Mouse (Mus musculus) retina, postnatal 1 day (tissue): ENCODE measurements around the gene Mapk11.
A peak's percentile ranks its signal among the peaks of the same experiment; 100 is the strongest.

ENCODE experiments used
- DNase-seq: peaks from one replicate; pipeline ENCODE4 v3.0.0-alpha.2; 2012

The Mapk11 gene

GRCm38 (mm10) chr15:89140048-89140658 is 9.3 kb downstream of the Mapk11 start:
- DNase-seq: peak; percentile 47

- DNase-seq: no peak
These were observed 10.9 kb downstream of the Mapk11 start for GRCm38 (mm10) chr15:89138531-89138930.

- DNase-seq: no peak
These were observed 11.4 kb downstream of the Mapk11 start for GRCm38 (mm10) chr15:89138046-89138405.

DNA sequence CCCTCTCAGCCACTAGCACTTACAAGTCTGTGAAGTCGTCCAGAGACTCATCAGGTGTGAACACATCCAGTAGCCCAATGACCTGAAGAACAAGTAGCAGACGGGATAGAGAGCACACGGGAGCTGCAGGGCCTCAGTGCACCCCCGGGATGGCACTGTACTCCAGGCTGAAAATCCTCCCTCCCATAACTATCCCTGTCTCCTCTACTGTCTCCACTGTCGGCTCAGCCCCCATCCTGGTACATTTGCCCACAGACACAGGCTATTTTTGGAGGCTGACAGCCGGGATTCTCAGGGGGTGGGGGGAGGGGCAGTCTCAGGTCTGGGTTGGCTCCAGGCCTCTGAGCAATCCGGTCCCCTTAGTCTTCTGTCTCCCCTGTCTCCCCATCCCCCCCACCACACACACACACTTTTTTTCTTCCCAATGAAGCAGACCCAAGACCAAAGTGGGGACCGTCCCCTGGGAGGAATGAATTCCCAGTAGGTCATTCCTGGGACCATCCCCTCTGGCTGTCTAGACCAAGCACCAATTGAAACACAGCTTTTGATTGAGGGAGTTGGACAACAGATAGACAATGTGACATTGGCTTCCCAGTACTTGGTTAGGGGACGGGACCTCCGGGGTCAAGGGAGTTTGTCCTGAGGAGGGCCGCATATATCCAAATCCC is 11.9 kb downstream of the Mapk11 start:
- DNase-seq: no peak

DNA sequence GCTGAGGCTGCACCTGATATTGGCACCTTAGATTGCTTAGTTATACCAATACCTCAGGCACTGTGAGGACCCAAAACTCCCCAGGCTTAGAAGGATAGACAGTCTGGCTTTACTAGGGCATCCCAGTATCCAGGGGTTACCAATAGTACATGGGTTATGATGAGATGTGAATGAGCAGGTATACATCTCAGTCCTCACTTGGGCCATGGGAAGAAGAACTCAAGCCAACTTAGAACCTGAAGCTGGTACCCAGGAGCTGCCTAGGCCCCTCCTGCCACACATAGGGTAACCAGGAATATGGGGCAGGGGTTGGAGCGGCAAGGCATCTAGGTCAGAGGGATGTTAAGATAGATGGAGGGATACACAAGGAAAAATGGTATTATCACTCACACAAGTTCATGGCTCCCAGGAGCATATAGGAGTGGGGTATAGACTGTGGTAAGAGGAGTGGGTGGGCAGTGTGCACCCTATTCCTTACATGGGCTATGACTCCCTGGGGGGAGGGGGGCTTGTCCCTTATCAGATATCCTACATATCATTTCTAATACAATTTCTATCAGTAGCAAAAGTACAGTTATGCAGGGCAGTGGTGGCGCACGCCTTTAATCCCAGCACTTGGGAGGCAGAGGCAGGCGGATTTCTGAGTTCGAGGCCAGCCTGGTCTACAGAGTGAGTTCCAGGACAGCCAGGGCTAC is 12.8 kb downstream of the Mapk11 start:
- DNase-seq: no peak

- DNase-seq: no peak
These were observed 18.1 kb downstream of the Mapk11 start for GRCm38 (mm10) chr15:89131316-89131715.

- no peak for DNase-seq
These were observed 19.2 kb downstream of the Mapk11 start for GRCm38 (mm10) chr15:89130245-89130644.

DNA sequence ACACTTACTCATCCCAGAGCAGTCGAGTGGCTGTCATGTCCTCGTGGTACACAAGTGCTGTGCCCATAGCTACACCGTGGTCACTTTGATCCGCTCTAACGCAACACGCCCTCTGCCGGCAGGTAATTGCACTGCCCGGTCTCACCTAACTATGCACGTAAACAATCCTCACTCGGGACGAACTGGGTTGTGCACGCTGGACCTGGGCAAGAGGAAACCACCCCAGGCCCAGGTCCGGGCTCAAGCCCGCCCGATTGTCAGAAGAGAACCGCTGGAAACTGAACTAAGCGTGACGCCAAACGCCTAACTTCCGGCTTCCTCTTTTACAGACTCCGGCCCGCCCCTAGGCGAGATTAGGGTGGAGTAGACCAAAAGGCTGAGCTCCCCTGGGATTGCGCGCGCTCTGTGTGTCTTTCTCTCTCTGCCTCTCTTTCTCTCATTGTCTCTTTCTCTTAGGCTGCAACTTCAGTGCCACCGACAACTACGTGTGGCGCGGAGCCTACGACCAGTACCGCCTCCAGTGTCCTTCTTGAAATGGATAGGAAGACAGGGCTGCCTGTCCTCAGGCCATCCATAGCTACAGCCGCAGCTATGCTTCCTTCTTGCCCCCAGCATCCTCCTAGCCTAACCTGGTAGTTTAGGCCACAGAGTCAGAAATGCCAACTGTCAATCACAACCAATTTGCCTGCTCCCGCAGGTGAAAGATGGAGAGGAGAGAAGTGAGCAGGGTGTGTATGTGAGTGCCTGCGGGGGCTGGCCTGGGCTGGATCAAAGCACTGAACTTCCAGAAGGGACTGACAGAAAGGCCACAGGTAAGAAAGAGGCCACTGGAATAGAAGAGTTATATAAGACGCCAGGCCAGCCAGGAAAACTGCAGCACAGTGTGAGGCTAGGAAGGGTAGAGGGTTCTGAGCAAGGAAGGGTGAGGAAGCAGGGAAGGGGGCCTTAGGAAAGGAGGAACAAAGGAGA is 20.8 kb downstream of the Mapk11 start, which contains the start of gene Hdac10:
Gene Hdac10, minus strand, starts transcription at position 319 of the 969 bp plus-strand sequence.
- peak; percentile 90 for DNase-seq

- no peak for DNase-seq
These were observed 22.0 kb downstream of the Mapk11 start for GRCm38 (mm10) chr15:89127364-89127940.

- no peak for DNase-seq
These were observed 22.8 kb downstream of the Mapk11 start for GRCm38 (mm10) chr15:89126622-89127021.

GRCm38 (mm10) chr15:89125351-89125750 is 24.1 kb downstream of the Mapk11 start:
- no peak for DNase-seq

DNA sequence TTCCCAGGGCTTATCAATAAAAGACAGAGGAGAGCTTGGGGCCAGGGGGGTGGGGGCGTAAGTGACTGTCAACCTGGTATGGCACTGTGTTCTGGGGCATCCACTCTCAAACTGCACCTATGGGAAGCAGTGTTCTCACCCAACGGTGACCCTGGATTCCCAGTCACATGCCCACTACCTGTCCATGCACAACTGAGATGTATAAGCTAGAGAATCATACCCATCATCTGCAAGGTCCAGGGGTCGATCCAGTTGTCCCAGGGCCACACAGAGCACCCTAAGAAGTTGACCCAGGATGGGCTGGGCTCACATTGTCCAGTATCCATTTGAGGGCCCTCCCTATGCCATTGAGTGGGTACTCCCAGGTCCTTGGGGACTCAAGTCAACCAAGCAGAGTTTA is 25.1 kb downstream of the Mapk11 start:
- no peak for DNase-seq

DNA sequence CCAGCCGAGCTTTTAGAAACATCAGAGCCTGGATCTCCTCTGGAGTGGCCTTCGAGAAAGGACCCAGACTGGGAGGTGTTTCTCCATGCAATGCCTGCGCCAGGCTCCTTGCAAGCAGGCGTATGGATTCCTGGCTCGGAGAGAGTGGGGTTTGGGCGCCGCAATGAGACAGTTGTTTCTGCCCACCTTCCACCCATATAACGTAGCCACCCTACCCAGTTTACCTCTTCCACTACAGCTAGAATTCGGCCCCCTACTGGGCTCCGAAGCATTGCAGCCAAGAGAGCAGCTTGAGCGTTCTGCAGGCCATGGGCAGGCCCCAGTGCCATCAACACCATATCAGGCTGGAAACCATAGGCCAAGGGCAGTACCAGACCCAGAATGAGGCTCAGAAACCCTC is 25.8 kb downstream of the Mapk11 start:
- peak; percentile 59 for DNase-seq

GRCm38 (mm10) chr15:89122649-89123366 is 26.6 kb downstream of the Mapk11 start, which contains the start of gene Tubgcp6:
Tubgcp6 (minus strand) TSS chr15:89123112.
- DNase-seq: peak; percentile 96

- DNase-seq: peak; percentile 27
These were observed 31.4 kb downstream of the Mapk11 start for GRCm38 (mm10) chr15:89118007-89118406.

DNA sequence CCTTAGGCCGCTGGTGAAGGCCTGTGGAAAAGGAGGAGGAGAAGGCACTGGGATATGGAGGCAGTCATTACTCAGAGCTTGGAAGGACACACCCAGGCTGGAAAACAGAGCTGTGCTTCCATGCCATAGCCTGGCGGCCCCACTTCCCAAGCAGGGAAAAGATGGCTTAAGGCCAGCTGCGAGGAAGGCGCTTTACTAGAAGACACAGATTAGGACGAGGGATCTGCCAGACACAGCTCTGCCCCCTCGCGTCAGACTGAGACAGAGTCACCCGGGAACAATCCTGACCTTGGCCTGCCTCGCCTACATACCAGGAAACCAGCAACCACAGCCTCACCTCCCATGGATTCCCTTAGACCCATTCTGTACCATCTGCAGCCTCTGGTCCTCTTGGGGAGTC is 39.3 kb downstream of the Mapk11 start:
- DNase-seq: no peak

- no peak for DNase-seq
These were observed 42.5 kb downstream of the Mapk11 start for GRCm38 (mm10) chr15:89106976-89107375.

DNA sequence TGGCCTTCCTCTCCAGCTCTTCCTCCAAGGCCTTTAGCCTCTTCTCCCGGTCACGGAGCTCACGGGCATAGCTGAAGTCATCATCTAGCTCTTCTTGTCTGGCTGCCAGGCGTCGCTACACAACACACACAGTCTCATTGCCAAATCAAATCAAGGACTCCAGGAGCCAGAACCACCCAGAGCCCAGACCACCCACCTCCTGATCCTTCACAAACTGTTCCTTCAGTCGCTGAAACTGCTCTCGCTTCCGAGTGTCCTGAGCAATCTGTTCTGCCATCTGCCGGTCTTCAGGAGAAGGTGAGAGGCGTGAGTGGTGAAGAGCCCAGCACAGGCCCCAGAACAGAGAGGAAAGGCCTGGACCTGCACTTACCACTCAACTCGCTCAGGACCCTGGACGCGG is 43.4 kb downstream of the Mapk11 start:
- DNase-seq: no peak

DNA sequence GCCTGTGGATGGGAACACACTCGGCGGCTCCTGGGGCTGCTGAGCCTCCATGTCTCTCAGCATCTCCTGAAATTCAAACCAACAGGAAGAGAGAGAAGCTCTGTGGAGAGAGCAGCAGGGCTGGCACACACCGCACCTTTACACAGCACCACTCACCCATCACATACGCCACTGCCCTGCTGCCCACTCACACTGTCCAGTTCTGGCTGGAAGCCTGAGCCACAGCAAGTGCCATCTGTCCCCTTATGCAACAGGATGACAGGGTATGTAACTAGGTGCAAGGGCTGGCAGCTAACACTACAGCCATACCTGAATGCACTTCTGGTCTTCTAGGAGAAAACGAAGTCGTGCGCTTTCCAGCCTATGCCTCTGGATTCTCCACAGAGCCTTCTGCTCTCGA is 45.0 kb downstream of the Mapk11 start:
- no peak for DNase-seq

DNA sequence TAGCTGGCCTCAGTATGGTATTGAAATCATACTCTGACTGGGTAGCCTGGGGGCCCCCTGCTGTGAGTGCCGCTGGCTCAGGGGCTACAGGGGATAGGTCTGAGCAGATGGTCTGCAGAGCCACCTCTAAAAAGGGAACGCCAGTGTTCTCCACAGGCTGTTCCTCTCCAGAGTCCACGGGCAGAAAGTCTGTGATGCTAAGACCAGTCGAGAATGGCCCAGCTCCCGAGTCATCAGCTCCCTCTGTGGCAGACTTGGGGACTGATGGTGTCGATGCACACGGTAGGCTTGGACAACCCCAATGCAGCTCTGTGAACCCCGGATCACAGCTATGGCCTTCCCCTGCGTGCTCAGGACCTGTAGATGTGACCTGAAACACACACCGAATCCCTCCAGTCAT is 45.5 kb downstream of the Mapk11 start:
- no peak for DNase-seq

GRCm38 (mm10) chr15:89102646-89103045 is 46.8 kb downstream of the Mapk11 start:
- no peak for DNase-seq

DNA sequence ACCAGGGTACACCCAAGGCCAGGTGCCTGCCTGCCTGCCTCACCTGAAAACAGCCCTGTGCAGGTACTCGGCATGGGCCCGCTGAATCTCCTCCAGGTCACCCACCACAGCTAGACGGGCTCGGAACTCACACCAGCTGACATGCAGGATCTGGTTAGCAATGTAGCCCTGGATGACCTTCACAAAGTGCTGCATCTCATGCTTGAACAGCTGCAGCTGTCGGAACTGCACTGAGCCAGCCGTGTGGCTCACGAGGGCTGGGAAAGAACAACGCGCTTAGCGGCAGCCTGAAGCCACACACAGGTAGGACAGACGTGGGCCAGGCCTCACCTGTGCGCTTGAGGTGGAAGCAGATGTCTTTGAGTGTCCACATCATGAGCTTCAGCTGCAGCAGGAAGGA is 48.6 kb downstream of the Mapk11 start:
- no peak for DNase-seq
